Mouse (Mus musculus) kidney, postnatal 25 days (tissue): ENCODE data around the gene 1810037I17Rik.
"Not testable (repeated sequence)": the region's sequence is repeated elsewhere in the genome, so short reads cannot be mapped to it uniquely, and the experiment has no call there.

Experiments
- DNase-seq, 2 experiments: peaks; one replicate each; pipeline ENCODE4 v3.0.0; 2021; ENCODE audit warnings: mixed read lengths in 2 of 2

Gene 1810037I17Rik

GRCm38 (mm10) chr3:122937176-122937575 lies 13.2 kb downstream of the 1810037I17Rik start:
- not testable (repeated sequence) for DNase-seq

DNA sequence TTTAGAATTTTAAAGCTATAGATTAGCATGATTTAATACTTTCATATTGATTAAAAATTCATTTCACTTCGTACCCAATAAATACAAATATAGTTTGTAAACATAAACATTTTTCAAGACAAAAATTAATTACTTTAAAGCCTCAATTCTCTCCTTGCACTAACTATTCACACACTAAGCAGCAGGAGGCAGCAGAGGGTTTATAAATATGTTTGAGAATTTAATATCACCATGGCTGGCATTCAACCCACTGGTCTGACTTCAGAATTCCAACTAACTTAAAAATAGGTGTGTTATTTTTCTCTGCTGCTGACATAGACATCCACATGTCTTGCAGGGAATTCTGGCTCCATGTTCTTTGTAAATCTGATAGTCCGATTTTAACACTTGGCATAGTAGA lies 15.2 kb downstream of the 1810037I17Rik start:
- DNase-seq: peak in 1 of 2 experiments; percentile 65

DNA sequence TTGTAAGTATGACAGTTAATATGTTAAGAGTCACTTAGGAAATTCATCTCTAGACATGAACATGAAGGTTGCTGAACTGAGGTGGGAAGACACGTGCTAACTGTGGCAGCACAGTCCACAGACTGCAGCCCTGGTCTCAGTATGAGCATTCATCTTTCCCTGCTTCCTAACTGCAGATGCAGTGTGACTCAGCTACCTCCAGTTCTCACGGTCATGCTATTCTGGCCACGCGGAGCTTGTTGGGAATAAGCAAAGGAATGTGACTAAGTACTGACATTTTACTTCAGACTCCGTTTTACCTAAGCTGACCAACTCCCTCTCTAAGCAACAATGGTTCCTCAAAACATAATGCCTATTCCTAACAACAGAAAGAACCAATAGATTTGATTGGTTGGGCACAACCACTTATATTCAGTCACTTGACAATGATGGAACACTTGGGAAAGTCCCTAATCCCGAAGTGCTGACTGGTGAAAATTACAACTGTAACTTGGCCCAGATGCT lies 19.4 kb downstream of the 1810037I17Rik start:
- no peak for DNase-seq

DNA sequence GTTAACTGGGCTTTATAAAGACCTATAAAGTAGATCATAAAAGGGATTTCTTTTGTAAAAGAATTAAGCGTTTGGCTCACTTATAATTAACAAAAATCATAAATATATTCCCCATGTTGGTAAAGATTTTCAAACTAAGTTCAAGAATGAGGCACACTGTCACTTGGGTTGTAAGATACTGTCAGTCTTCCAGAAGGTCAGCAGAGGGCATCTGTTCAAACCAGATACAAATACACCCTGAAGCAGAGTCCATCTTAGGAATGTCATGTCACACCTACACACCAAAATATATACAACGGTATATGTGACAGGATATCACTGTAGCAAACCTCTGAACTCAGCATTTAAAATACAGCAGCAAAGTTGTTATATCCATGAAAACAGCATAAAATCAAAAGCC lies 26.1 kb downstream of the 1810037I17Rik start:
- DNase-seq: no peak

DNA sequence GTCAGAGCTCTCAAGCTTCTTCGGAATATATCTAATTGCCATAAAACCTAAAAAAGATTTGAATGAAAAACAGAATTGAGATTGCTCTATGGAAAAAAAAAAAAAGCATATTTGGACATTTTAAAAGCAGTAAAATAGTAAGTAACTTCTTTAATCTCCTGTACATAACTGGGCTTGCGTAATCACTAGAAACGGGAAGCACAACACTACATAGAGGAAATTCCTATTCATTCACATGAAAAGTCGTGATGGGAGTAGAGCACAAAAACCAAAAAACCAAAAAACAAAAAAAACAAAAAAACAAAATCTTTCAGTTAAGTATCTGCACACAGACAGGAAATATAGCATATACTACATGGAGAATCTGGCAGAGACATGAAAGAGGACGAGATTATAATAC lies 40.3 kb downstream of the 1810037I17Rik start:
- DNase-seq: no peak

DNA sequence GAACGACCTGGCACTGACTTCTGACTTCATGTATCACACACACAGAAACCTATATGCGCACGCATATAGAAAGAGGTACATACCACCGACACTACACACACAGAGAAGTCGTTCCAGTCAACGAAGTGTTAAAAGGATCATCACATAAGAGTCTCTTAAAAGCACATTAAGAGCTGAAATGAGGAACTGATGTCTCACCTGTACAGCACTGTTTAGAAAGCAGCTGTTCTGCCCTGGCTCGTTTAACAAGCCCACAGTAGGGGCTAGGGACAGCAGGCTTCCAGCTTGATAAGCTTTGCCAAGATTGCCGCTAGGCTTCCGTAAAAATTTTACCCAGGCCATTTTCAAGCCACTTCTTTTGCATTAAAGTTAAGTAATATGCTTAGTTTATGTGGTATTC lies 44.4 kb downstream of the 1810037I17Rik start:
- DNase-seq: no peak

DNA sequence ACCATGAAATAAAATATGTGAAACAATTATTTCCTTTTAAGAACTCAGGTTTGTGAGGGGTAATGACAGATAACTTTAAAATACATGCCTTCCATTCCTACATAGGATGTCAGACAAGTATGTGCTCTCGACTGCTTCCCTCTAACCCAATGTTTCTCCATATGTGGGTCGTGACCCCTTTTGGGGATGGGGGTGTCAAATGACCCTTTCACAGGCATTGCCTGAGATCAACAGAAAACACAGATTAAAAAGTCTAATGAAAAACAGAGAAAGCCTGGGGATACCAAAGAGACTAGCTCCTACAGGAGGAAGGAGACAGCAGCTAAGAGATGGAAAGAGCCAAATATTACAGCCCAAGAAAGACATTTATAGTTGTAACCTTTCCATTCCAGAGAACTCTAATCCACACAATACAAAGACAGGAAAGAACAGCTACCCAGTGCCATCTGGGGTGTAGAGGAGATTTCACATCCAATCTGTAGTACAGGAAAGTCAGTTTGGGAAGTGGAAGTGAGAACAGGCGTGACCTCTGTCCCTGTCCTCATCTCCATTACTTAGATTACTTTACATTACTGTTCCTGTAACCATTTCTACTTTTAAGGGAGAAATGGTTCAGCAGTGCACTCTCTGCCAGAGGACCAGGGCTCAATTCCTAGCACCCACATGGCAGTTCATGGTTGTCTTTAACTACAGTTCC lies 48.3 kb downstream of the 1810037I17Rik start:
- no peak for DNase-seq

GRCm38 (mm10) chr3:122974833-122975232 lies 50.8 kb downstream of the 1810037I17Rik start:
- no peak for DNase-seq

DNA sequence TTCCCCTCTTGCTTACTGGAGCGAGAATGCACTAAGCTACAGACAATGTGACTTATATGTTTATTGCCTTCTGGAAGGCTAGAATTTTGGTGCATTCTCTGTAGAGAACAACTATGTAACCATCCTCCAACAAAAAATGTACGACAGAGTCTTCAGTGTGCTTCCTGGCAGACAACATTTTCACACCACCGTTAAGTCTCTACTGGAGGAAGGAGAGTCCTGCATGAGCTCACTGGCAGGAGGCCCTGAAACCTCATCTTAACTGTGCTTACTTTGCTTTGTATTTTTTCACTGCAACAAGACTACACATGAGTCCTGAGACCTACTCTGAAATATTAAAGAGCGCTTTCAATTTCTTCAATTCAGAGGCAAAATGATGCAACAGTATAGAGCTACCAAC lies 51.4 kb downstream of the 1810037I17Rik start:
- DNase-seq: no peak
